Mouse (Mus musculus) left cerebral cortex, adult 8-10 months (tissue): ENCODE measurements at regions not wholly inside any gene's neighbourhood (a gene's known extent, or its start where the extent isn't known, plus 50 kb on each side); places are given as distances from the start of the nearest gene placed in this dataset.
A peak's percentile ranks its signal among the peaks of the same experiment; 100 is the strongest.

Experiments
- DNase-seq, 2 experiments: peaks; one replicate each; pipeline ENCODE4 v3.0.0; 2022; ENCODE audit warnings: low spot score in 2 of 2

- no peak for DNase-seq
These were observed 136.1 kb upstream of the Slco3a1 start for GRCm38 (mm10) chr7:74690706-74691105.

- no peak for DNase-seq
These were observed 133.6 kb upstream of the Slco3a1 start for GRCm38 (mm10) chr7:74688116-74688702.

- DNase-seq, result no peak
These were observed 132.9 kb upstream of the Slco3a1 start for GRCm38 (mm10) chr7:74687303-74688115.

GRCm38 (mm10) chr7:74683979-74684378, 129.4 kb upstream of the Slco3a1 start:
- no peak for DNase-seq

- no peak for DNase-seq
These were observed 119.2 kb upstream of the Slco3a1 start for GRCm38 (mm10) chr7:74673626-74674295.

- no peak for DNase-seq
These were observed 114.5 kb upstream of the Slco3a1 start for GRCm38 (mm10) chr7:74669110-74669509.

- peak in 1 of 2 experiments; percentile 25 for DNase-seq
These were observed 112.5 kb upstream of the Slco3a1 start for GRCm38 (mm10) chr7:74667106-74667505.

- no peak for DNase-seq
These were observed 109.2 kb upstream of the Slco3a1 start for GRCm38 (mm10) chr7:74663820-74664219.

- DNase-seq, result no peak
These were observed 92.7 kb upstream of the Slco3a1 start for GRCm38 (mm10) chr7:74647310-74647709.

- no peak for DNase-seq
These were observed 85.6 kb upstream of the Slco3a1 start for GRCm38 (mm10) chr7:74640171-74640570.

GRCm38 (mm10) chr7:74632217-74632616, 77.6 kb upstream of the Slco3a1 start:
- DNase-seq, result no peak

- no peak for DNase-seq
These were observed 74.4 kb upstream of the Slco3a1 start for GRCm38 (mm10) chr7:74628799-74629468.
